In genomic region chr4:117313085-117313424, GRCm38 (mm10) we compare ENCODE assay signal across 8 mouse cellular contexts.
DNase-seq lines count a peak whose midpoint lies in the region; ATAC-seq lines count a peak whose summit lies in the region.

No protein-coding gene starts in this region.

- H3K9me3 ChIP-seq in midbrain, embryonic 11.5 days (ENCODE audit: control insufficient read depth, low read length) = no peaks in the 10 kb centered on the region
- no peaks in the 10 kb centered on the region for H3K9me3 ChIP-seq in midbrain, embryonic 16.5 days (replicated peaks; ENCODE audit: control insufficient read depth, low read length, poor library complexity, severe bottlenecking)
- H3K9me3 ChIP-seq in hindbrain, embryonic 13.5 days = no peaks in the 10 kb centered on the region
- no peaks in the 10 kb centered on the region for H3K9me3 ChIP-seq in midbrain, embryonic 13.5 days

- peak overlapping the region; percentile 16; the same call in 1 of the 2 replicates for H3K4me2 ChIP-seq in midbrain, embryonic 11.5 days
- no peak overlapping the region for H3K4me2 ChIP-seq in midbrain, embryonic 16.5 days (ENCODE audit: low read length)
- H3K4me2 ChIP-seq in hindbrain, embryonic 13.5 days = peak overlapping the region; percentile 25; the same call in 1 of the 2 replicates
- H3K4me2 ChIP-seq in midbrain, embryonic 13.5 days (replicated peaks) = peak overlapping the region; percentile 9; the same call in 1 of the 2 replicates

- H3K9ac ChIP-seq in midbrain, embryonic 11.5 days (ENCODE audit: low read length) = no peak overlapping the region; the same call in 1 of the 2 replicates
- no peak overlapping the region for H3K9ac ChIP-seq in midbrain, embryonic 16.5 days (ENCODE audit: low read depth, low read length)
- no peak overlapping the region for H3K9ac ChIP-seq in hindbrain, embryonic 13.5 days
- H3K9ac ChIP-seq in midbrain, embryonic 13.5 days (replicated peaks) = 0 out of 2 replicates have a peak overlapping the region, but pooled peaks have one; percentile 3

- no peak overlapping the region for H3K27ac ChIP-seq in midbrain, embryonic 11.5 days (ENCODE audit: low read depth, low read length)
- H3K27ac ChIP-seq in midbrain, embryonic 16.5 days (ENCODE audit: low read length) = no peak overlapping the region
- H3K27ac ChIP-seq in hindbrain, embryonic 13.5 days = peak overlapping the region; percentile 55
- H3K27ac ChIP-seq in midbrain, embryonic 13.5 days = no peak overlapping the region

- DNase-seq in cerebellum, postnatal 14 days = peak; percentile 21 to 36
- DNase-seq in cerebellum, adult 9-11 months = no peak
- DNase-seq in midbrain, embryonic 11.5 days (ENCODE audit: low spot score, missing footprints) = peak; percentile 87
- no peak for DNase-seq in urinary bladder, postnatal 14 days (ENCODE audit: low spot score)
- DNase-seq in gastrocnemius, adult 18-20 months (ENCODE audit: low spot score) = no peak

- ATAC-seq in midbrain, embryonic 11.5 days (ENCODE audit: low FRiP score) = 0 out of 2 replicates have a peak, but pooled peaks have one; percentile 17
- no peak for ATAC-seq in midbrain, embryonic 16.5 days
- ATAC-seq in hindbrain, embryonic 13.5 days (ENCODE audit: low FRiP score) = no peak
- no peak for ATAC-seq in midbrain, embryonic 13.5 days

- H3K4me3 ChIP-seq in midbrain, embryonic 11.5 days (ENCODE audit: low read depth, low read length) = no peak overlapping the region
- H3K4me3 ChIP-seq in midbrain, embryonic 16.5 days (ENCODE audit: low read depth, low read length) = no peak overlapping the region
- no peak overlapping the region for H3K4me3 ChIP-seq in hindbrain, embryonic 13.5 days
- no peak overlapping the region for H3K4me3 ChIP-seq in midbrain, embryonic 13.5 days (replicated peaks)

- WGBS in midbrain, embryonic 11.5 days = 8% methylated on average over 4 of the region's 4 CpGs
- WGBS in midbrain, embryonic 16.5 days = 14% methylated on average over 4 of the region's 4 CpGs
- 2% methylated on average over 4 of the region's 4 CpGs for WGBS in hindbrain, embryonic 13.5 days
- 11% methylated on average over 4 of the region's 4 CpGs for WGBS in midbrain, embryonic 13.5 days

- H3K36me3 ChIP-seq in midbrain, embryonic 11.5 days (ENCODE audit: control insufficient read depth, insufficient read depth, low read length) = no peaks in the 10 kb centered on the region
- H3K36me3 ChIP-seq in midbrain, embryonic 16.5 days (ENCODE audit: control insufficient read depth, insufficient read depth, low read length) = no peaks in the 10 kb centered on the region
- no peaks in the 10 kb centered on the region for H3K36me3 ChIP-seq in hindbrain, embryonic 13.5 days
- H3K36me3 ChIP-seq in midbrain, embryonic 13.5 days = no peaks in the 10 kb centered on the region

- peaks cover 21% of the 10 kb centered on the region; the same call in 1 of the 2 replicates for H3K27me3 ChIP-seq in midbrain, embryonic 11.5 days (ENCODE audit: control insufficient read depth, insufficient read depth, low read length)
- peaks cover 13% of the 10 kb centered on the region for H3K27me3 ChIP-seq in midbrain, embryonic 16.5 days (ENCODE audit: control insufficient read depth, insufficient read depth, low read depth, low read length)
- H3K27me3 ChIP-seq in hindbrain, embryonic 13.5 days = peaks cover 68% of the 10 kb centered on the region
- peaks cover 62% of the 10 kb centered on the region for H3K27me3 ChIP-seq in midbrain, embryonic 13.5 days

- H3K4me1 ChIP-seq in midbrain, embryonic 11.5 days (ENCODE audit: control insufficient read depth, insufficient read depth, low read length) = peaks cover 14% of the 10 kb centered on the region
- H3K4me1 ChIP-seq in midbrain, embryonic 16.5 days (ENCODE audit: control insufficient read depth, insufficient read depth, low read length) = peaks cover 23% of the 10 kb centered on the region
- H3K4me1 ChIP-seq in hindbrain, embryonic 13.5 days (replicated peaks) = peaks cover 46% of the 10 kb centered on the region
- peaks cover 50% of the 10 kb centered on the region for H3K4me1 ChIP-seq in midbrain, embryonic 13.5 days (replicated peaks)

Comparison
In these comparisons a context has a peak if more than half of its experiments do, and no peak if none do; other contexts are left out.
1. DNase-seq: peak in cerebellum, postnatal 14 days (2 of 2) and midbrain, embryonic 11.5 days (single experiment); none in cerebellum, adult 9-11 months (single experiment), urinary bladder, postnatal 14 days (single experiment) and gastrocnemius, adult 18-20 months (single experiment).